Mouse (Mus musculus): ENCODE measurements at regions not wholly inside any gene's neighbourhood (a gene's known extent, or its start where the extent isn't known, plus 50 kb on each side); places are given as distances from the start of the nearest gene placed in this dataset.
"Not testable (repeated sequence)": the region's sequence is repeated elsewhere in the genome, so short reads cannot be mapped to it uniquely, and the experiment has no call there.

DNA sequence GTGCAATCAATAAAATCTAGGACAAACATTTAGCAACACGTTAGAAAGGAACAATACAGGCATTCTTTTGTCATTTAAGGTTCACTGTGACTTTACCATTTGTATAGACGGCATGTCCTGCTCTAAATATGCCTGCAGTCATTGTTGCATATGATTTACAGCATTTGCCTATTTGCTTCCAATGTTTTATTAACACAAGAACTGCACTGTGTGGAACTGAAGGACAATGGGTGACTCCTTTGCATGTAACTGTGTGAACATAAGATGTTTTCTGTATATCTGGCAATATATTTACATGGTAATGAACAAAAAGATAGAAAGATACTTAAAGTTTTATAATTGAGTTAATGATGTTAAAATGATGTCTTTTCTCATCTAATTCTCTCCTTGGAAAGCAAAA lies 57.1 kb downstream of the Pou4f1 start:
- intact Hi-C loops (cut with DNase I) = no loop called here
- no peak for DNase-seq

DNA sequence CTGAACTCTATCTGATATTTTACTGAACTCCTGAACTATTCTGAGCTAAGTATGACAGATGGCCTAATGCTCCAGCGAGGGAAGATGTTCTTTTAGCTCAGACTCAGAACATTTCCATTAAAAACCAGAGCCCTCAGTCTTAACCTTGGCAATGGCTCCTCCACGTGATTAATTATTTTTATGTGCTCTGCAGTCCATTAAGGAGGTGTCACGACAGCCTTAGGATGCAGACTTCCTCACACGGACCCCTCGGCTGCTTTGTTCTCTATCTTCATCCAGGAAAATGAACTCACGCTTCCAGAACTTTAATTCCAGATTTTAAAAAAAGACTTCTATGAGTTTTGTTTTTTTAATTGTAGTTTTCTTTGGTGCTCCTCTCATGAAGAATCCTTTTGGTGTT lies 57.5 kb downstream of the Pou4f1 start:
- intact Hi-C loops (cut with DNase I) = no loop called here
- no peak for DNase-seq

DNA sequence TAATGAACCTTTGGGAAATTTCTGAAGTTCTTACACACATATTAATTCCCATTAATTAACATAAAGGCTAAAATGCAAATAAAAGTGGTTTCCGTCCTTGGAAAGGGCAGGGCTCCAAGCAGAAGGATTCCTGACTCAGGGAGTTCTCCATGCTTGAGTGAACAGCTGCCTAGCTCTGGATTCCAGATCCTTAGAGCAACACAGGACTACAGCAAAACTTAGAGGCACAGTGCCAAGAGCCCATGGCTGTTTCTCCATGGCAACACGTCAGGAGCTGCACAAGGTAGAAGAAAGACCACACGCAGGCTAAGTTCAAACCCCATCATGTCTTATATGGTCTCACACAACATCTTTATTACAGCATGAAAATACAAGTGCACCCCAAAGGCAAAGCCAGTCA lies 61.7 kb downstream of the Pou4f1 start:
- intact Hi-C loops (cut with DNase I) = no loop called here
- DNase-seq = no peak

DNA sequence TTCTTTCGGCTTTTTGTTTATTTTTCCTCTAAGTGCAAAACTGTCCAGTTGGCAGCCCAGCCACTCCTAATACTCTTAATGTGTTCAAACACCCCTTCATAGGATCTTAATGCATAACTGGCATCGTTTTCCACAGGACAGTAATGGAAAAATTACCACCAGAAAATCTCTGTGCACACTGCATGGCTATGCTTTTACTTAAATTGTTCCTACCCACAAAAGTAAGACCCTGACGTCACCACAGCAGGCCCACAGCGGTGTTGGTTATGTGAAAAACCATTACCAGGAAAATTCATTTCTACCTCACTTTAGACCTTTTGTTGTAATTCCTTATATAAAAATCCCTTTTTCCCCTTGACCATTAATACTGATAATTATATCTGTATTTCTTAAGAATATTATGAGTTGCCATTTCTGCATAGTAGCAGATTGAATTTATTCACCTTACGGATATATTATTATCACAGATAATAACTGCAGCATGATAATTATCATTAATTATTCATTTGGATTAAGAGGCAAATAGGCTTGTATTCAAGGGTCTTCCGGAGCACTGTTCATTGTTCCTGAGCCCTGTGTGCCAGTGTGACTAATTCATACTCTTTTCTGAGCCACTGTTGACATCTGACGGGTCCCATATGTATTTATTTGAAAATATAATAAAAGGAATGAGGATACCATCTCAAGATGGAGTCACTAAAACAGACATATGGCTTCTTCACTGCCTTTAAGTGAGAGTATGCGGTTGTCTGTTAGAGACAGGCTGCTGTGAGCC lies 78.3 kb downstream of the Pou4f1 start:
- no peak for DNase-seq

DNA sequence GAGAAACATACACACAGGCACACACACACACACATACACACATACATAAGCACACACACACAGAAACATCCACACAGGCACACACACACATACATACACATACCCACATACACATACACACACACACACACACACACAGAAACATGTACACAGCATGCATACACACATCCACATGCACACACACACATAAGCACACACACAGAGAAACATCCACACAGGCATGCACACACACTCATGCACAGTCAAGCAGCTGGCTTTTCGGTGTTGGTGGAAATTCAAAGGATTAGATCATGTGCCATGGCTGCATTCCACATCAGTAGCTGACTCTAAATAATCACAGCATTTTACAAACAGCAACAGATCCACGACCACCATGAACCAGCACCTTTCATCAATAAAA lies 78.9 kb downstream of the Pou4f1 start:
- intact Hi-C loops (cut with DNase I) = no loop called here
- DNase-seq = no peak

More for the DNA sequence above, 78.3 kb downstream of the Pou4f1 start:
- intact Hi-C loops (cut with DNase I) = no loop called here

DNA sequence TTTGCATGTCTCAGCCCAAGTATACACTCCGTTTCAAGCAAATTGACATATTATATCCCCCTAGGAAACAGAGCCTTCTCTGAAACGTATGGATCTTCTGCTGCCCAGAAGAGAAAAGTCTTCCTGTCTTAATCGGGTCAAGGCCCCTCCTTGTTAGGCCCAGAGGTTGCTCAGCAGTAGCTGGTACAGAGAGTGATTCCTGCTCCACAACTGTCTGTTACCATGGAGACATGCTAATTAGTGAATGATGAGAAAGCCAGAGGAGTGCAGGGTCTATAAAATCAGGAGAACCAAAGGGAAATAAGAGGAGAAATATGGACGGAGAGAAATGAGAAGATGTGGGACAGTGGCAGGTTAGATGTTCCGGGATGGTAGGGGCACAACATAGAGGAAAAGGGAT lies 86.8 kb downstream of the Pou4f1 start:
- intact Hi-C loops (cut with DNase I) = no loop called here
- no peak for DNase-seq

DNA sequence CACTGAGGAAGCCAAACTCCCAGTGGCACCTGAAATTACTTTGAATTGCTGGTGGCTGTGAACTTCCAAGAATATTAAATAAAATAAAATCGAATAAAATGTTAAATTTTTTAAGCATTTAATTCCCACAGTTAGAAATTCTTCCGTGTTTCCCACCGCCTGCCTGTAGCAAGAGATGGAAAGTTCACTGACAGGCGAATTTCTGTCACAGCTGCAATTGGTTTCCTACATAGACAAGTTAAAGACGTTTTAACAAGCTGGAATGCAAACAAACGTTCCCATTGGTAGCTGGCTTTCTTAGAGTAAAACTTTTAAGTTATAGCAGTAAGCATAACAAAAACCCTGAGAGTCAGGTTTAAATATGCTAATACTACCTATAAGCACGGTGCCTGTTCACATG lies 95.0 kb downstream of the Pou4f1 start:
- DNase-seq = no peak
- intact Hi-C loops (cut with DNase I) = no loop called here

DNA sequence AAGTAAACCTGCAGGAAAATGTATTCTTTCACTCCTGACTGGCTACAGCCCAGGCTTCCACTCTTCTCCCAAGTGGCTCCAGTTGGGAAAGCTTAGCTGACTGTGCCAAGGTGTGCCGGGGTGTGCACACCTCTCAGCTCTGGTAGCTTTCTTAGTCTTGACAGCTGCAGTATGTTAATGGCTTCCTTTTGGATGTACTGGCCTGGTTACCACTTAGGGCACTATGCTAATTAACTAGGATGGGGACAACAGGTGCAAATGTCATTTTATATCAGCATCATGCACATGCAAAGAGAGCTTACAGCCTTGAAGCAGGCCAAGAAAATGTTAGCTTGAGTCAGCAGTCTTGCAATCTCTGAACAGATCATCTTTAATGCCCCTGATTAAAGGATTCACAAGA lies 111.2 kb downstream of the Pou4f1 start:
- no peak for DNase-seq
- intact Hi-C loops (cut with DNase I) = no loop called here

DNA sequence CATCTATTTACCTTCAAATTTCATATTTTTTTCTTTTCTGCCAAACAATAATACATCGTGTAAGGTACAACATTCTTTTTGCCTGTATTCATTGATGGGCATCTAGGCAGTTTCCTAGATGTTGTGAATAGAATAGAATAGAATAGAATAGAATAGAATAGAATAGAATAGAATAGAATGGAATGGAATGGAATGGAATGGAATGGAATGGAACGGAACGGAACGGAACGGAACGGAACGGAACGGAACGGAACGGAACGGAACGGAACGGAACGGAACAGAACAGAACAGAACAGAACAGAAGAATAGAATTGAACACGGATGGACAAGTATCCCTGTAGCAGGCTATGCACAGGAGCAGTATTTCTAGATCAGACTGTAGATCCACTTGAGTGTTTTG lies 131.0 kb downstream of the Pou4f1 start:
- intact Hi-C loops (cut with DNase I); DNase-seq: not testable (repeated sequence)

DNA sequence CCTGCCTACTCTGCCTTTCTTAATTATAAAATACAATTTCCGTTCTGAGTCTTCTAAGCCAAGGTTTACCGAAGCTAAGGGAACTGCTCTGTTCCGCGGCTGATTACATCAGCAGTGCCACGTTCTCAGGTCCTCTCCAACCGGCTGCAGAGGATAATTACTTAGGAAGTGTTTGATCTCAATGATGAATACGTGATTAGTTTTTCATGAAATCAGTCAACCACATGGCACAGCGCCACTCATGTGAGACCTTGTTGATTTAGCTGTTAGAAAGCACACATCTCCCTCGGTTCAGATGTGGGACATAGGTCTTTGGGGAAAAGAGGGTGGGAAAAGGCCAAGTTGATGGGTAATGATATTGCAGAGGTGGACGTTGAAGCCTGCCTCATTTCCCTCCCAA lies 141.7 kb downstream of the Pou4f1 start:
- intact Hi-C loops (cut with DNase I) = no loop called here
- DNase-seq = no peak

DNA sequence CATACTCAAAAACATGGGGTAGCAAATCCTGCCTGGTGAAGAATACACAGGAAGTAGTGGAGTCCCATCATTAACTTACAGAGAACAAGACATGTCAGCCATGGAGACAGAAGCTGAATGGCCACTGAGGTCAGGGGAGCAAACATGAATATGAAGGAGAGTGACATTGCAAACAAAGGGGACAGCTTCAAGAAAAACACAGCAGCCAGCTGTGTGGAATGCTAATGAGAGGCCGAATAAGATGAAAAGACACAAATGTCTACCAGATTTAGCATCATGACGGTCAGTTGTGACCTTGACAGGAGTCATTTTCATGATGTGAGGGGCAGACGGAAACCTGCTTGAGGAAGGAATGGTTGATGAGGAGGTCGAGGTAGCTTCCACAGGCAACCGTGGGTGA lies 167.7 kb downstream of the Pou4f1 start:
- intact Hi-C loops (cut with DNase I) = no loop called here
- no peak for DNase-seq

DNA sequence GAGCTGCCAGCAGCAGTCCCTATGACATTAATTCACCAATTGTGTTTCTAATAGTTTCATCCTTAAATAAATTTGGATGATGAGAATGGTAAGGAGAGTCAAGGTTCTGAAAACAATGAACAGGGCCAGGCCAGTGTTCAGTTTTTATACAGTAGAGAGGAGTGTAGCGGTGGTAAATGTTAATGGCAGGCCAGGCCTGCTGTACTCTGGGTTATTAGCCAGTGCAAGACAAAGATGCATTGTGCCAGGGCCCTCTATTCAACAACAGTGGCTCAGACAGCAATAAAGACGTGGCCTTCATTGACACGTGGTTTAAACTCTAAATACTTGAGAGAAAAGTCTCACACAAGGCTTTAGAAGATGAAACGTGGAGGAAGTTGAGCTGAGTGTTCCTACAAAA lies 169.5 kb downstream of the Pou4f1 start:
- DNase-seq = no peak
- intact Hi-C loops (cut with DNase I) = no loop called here

DNA sequence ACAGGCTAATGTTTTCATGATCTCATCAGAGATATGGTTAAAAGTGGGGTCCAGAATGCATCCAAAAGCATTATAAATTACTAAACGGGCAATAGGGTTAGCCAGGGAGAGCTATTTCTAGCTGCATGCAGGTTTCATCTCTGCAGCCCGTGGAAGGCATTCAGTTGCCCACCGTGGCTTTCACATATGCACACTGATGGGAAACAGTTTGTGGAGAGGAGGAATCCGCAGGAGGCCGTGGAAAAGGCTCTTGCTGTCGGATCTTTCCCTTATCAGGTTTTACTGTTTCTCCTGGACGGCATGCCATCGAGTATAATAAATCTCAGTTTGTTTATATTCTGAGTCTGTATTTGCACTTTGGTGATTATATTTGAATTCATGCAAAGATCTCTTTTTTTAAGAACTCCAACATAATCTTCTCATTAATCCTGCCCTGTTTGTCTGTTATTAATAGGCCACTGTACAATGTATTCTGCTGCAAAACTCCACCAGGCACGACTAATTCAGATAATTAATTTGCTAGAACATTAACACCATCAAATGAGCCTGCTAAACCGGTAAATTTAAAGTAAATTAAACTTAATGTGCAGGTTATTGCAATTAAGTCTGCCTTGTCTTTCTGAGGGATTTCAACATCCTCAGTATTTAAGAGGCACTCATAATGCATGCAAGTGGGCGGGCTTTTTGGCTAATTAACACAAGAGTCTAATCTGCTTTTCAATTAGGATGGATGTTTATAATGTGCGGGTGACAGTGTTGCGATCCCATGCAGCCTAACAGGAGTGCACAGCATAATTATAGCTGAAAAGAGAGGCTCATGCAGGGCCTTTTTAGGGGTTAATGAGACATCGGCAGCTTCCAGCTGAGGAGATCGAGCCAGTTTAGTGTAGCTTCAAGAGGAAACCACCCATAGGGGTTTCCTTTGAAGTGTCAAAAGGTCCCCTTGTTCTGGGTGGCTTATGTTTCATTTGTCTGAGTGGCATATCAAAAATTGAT lies 170.2 kb downstream of the Pou4f1 start:
- DNase-seq = no peak
- intact Hi-C loops (cut with DNase I) = no loop called here

DNA sequence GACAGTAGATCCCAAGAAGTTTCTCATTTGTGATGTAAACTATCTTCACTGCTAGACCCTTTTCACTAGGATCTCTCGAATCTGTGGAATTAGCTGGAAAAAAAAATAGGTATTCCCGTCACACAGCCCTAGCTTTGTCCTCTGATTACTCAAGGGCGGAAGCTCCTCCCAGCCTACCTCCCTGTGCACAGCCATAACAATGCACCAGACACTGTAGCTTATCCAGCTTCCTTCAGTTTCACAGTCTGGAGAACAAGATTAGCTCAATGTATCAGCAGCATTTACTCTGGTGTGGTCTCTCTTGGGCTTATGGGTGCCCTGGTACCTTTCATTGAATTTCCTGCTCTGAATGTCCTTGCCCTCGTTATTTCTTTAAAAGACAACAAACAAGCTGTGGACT lies 174.0 kb downstream of the Pou4f1 start:
- no peak for DNase-seq
- intact Hi-C loops (cut with DNase I) = no loop called here

DNA sequence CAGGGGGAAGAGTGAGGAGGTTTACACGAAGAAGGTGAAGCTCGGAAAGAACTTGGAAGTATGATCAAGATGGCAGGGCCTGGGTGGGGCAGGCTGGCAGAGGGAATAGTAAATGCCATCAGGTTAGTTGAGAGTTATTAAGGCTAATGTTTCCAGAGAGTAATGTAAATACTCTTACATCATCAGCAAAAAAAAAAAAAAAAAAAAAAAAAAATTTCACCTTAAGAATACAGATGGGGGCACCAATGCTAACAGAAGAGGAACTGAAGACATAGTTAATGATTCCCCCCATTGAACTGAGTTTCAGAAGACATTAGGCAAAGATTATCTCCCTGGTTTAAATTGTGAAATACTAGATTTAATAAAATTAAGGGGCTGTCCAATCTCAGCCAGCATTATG lies 174.7 kb downstream of the Pou4f1 start:
- intact Hi-C loops (cut with DNase I) = no loop called here
- no peak for DNase-seq

DNA sequence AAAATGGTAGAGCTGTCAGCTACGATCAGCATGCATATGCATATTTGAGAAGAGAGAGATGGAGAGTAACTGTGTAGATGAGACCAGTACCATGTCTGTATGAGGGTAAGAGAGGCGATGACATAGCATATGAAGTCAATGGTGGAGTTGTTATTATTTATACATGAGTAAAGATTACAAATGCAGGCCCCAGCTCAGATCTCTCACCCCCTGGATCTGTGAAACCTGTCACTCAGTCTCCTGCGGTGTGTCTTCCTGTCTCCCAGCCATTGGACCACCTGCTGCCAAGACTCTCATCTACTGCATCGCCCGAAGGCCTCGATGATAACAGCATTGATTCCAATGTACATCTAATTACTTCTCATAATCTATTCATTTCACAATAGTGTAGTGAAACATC lies 187.4 kb downstream of the Pou4f1 start:
- DNase-seq = no peak
- intact Hi-C loops (cut with DNase I) = no loop called here

DNA sequence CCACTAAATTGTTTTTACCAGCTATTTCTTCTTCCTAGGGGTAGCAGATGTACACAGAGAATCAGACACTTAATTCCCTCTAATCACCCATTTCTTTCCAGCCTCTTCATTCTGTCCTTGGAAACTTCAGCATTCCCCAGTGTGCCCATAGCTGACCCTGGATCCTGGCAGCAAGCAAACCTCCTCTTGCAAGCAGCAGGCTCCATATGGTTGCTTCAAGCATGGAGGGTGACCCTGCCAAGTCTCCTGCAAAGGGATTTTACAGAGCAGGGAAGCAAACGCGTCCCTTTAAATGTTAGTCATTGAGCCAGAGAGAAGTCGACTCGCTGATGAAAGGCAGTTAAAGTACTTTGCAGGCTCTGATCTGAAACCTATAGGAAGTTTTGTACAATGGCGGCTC lies 187.9 kb downstream of the Pou4f1 start:
- no peak for DNase-seq
- intact Hi-C loops (cut with DNase I) = no loop called here

DNA sequence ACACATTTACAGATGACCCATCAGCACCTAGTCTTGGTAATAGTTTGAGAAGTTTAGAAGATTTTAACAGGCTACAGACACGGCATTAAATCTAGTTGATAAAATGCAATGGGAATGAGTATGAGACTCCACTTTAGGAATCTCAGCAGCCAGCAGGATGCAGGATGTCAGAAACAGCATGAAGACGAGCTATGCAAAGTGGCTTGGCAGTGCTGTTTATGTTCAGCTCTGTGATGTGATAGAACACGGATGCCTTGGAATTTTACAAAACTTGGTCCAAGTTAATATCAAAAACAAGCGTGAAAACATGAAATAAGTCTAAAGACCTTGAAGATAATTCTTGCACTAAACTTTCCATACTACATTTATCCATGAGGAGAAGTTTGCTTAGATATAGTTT lies 193.0 kb downstream of the Pou4f1 start:
- intact Hi-C loops (cut with DNase I) = no loop called here
- no peak for DNase-seq

DNA sequence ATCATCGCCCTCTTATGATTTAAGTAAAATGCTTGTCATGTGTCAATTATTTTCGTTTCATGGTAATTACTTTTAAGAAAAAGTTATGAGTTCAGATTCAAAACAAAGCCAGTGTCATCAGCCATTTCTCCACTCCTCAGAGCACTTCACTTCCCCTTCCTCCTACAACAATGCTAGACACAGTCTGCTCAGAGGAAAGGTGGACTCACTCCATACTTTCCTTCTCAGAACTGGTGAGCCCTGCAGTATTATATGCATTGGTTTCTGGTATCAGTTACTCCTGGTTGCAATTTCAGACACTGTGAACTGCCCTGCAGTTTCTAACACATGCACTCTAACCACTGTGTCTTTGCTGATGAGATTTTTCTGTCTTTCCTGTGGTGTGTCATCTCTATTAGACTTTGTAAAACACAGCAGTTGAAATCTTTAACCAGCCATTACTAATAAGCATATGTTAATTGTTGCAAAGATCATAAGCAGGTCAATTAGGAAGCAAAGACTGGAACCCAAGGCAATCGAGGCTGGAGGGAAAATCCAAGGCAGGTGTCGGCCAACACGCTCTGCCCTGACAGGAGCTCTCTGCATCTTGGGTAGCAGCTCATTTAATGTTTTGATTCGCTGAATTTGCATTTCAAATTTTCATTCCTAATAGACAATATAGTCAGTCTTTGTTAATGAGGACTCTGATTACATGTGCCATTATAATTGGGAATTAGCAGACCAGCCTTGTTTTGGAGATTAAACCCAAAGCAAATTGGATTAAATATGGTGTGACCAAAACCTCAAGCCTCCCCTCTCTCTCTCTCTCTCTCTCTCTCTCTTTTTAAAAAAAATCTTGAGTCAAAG lies 202.7 kb downstream of the Pou4f1 start:
- intact Hi-C loops (cut with DNase I) = no loop called here
- DNase-seq = no peak

DNA sequence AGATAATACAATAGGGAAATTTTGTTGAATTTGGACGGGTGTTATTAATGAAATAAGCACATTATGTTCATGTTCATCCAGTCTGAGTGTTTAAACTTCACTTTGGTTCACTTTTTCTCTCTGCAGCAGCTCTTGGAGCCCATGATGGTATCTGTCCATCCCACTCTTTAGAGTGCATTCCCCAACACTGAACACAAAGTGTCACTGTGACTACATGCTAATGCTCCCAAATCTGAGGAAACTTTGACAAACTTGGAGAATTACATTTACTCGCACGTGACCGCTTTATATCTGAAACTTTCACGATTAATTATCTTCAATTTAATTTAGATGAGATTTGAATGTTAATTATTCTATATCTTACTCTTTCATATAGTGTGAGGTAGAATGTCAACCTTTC lies 250.8 kb downstream of the Pou4f1 start:
- intact Hi-C loops (cut with DNase I) = no loop called here
- no peak for DNase-seq

DNA sequence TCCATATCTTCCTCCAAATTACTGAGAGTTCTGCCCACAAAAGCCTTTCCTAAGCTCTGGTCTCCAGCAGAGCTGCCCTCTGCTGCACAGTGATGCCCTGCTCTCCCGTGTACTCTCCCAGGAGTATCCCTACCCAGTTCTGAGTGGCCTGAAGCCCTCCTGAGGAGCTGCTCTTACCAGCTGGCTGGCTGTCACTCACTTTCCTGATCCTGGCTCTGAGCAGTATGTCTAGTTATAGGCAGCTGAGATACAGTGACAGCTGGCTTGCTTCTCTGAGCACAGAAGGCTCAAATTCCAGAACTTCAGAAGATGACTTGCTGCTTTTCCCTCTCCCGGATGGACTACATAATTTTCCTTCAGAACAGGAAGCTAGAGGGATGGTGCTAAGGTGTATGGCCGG lies 257.1 kb downstream of the Pou4f1 start:
- intact Hi-C loops (cut with DNase I) = no loop called here
- no peak for DNase-seq

All from heart, postnatal 36 days (tissue).